Mouse (Mus musculus): ENCODE measurements around the gene Uqcr10. TPM values are rescaled to one million over a fixed set of nuclear protein-coding genes. Genes with fewer than 3 reads are reported as not detected.

The Uqcr10 gene
- total and polyA plus RNA-seq, 3 experiments, result 598 to 1,416 TPM; not detected in 1

DNA sequence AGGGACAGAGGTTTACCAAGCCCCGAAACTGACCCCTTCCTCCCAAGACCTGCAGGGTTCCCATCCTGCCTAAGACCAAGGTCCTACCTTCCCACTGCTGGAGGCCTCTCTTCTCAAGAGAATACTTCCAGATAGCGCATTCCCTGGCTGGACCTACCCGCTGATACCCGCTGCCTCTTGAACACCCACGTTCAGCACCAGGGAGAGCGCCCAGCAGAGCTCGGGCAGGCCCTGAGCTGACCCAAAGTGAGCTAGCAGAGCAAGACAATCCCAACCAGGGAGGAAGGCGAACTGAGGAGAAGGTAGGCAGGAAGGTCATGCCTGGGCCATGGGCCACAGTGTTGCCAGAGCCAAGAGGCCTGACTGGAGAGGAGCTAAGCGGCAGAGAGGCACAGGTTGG is 46.1 kb upstream of the Uqcr10 start:
- Histone ChIP-seq H3K9ac (ENCODE audit: control insufficient read depth, low read depth, low read length, poor library complexity, severe bottlenecking) (no peak overlapping the region), H3K27me3 (ENCODE audit: control insufficient read depth in 1 of 2, insufficient read depth in 2 of 2, low read length in 2 of 2) (no peaks in the 10 kb centered on the region), H3K4me3 (ENCODE audit: control insufficient read depth in 1 of 2, insufficient read depth in 1 of 2, low read depth in 2 of 2, low read length in 2 of 2) (no peak overlapping the region), H3K36me3 (ENCODE audit: control insufficient read depth in 1 of 2, insufficient read depth in 2 of 2, low read length in 2 of 2) (no peaks in the 10 kb centered on the region), H3K27ac (ENCODE audit: control insufficient read depth, low read depth, low read length) (no peak overlapping the region), H3K9me3 (replicated peaks; ENCODE audit: insufficient read depth, low read length) (no peaks in the 10 kb centered on the region), H3K79me2 (ENCODE audit: control insufficient read depth, insufficient read depth, low read length, poor library complexity) (no peaks in the 10 kb centered on the region), H3K4me1 (ENCODE audit: control insufficient read depth in 1 of 2, insufficient read depth in 2 of 2, low read length in 2 of 2) (no peaks in the 10 kb centered on the region)
- TF ChIP-seq TBP (IDR thresholded peaks at IDR 0.05; ENCODE audit: low read depth, low read length) (no peak), EP300 (IDR thresholded peaks at IDR 0.05; ENCODE audit: low read depth in 1 of 2, low read length in 2 of 2) (no peak), ETS1 (IDR thresholded peaks at IDR 0.05; ENCODE audit: low read depth, low read length) (no peak), MXI1 (IDR thresholded peaks at IDR 0.05; ENCODE audit: low read depth, low read length) (peak; percentile 65; the same call in 1 of the 2 replicates), SMC3 (IDR thresholded peaks at IDR 0.05; ENCODE audit: low read depth, low read length) (peak; percentile 35), SIN3A (IDR thresholded peaks at IDR 0.05; ENCODE audit: low read length) (peak; percentile 86)
- DNase-seq (ENCODE audit: low read depth, low spot score), result peak; percentile 84

DNA sequence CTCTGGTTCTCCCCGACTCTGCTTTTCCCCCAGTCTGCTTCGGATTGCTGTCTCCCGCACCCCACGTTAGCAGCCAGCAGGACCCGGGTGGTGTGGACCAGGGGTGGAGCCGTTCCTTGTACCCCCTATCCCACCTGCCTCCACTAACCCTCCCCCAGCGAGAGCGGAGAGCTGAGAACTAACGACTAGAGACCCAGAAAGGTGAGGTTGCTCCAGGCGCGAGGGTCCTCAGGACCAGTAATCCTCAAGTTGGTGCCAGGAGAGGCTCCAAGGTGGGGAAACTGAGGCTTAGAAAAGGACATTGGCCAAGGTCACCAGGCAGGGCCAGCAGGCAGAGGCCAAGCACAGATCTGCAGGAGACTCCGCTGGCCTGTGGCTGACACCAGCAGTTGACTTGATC is 43.1 kb upstream of the Uqcr10 start:
- TF ChIP-seq ELF1 (IDR thresholded peaks at IDR 0.05; ENCODE audit: low read depth, low read length), result no peak
- Histone ChIP-seq H3K27me3 (ENCODE audit: control insufficient read depth in 1 of 2, insufficient read depth in 2 of 2, low read length in 2 of 2) (no peaks in the 10 kb centered on the region), H3K4me1 (ENCODE audit: control insufficient read depth in 1 of 2, insufficient read depth in 2 of 2, low read length in 2 of 2) (no peaks in the 10 kb centered on the region), H3K79me2 (ENCODE audit: control insufficient read depth, insufficient read depth, low read length, poor library complexity) (no peaks in the 10 kb centered on the region), H3K9me3 (replicated peaks; ENCODE audit: insufficient read depth, low read length) (no peaks in the 10 kb centered on the region), H3K4me3 (ENCODE audit: control insufficient read depth in 1 of 2, insufficient read depth in 1 of 2, low read depth in 2 of 2, low read length in 2 of 2) (no peak overlapping the region), H3K36me3 (ENCODE audit: control insufficient read depth in 1 of 2, insufficient read depth in 2 of 2, low read length in 2 of 2) (no peaks in the 10 kb centered on the region), H3K27ac (ENCODE audit: control insufficient read depth, low read depth, low read length) (no peak overlapping the region), H3K9ac (ENCODE audit: control insufficient read depth, low read depth, low read length, poor library complexity, severe bottlenecking) (no peak overlapping the region)
- no peak for DNase-seq (ENCODE audit: low read depth, low spot score)

DNA sequence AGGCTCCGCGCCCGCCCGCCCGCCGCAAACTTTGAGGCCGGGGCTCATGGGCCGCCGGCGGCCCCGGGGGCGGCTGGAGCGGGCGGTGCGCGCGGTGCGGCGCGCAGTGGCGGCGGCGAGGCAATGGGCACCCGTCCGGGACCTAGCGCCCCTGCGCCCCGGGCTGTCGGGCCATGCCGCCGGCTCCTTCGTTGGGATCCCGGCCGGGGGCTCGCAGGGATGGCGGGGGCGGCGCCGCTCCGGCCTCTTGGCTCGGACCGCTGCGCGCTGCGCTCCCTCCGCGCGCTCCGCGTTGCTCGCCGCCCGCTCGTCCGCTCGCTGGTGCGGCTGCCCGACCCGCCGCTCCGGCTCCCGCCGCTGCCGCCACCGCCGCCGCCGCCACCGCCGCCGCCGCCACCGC is 42.6 kb upstream of the Uqcr10 start, which contains the start of gene Cabp7:
Gene Cabp7 (minus strand): TSS at position 46 of the 400 bp plus-strand sequence.
- H3K36me3 ChIP-seq (ENCODE audit: control insufficient read depth in 1 of 2, insufficient read depth in 2 of 2, low read length in 2 of 2), result no peaks in the 10 kb centered on the region
- TF ChIP-seq ZKSCAN1 (IDR thresholded peaks at IDR 0.05; ENCODE audit: low read depth, low read length), result no peak
- no peak for TF ChIP-seq SIN3A (IDR thresholded peaks at IDR 0.05; ENCODE audit: low read length)
- no peak for TF ChIP-seq MAZ (IDR thresholded peaks at IDR 0.05; ENCODE audit: low read depth, low read length)
- no peak for TF ChIP-seq CHD2 (IDR thresholded peaks at IDR 0.05; ENCODE audit: low read length)
- peaks cover 0 to 2% of the 10 kb centered on the region in 2 experiments; a peak in 1 of 4 replicates for H3K27me3 ChIP-seq (ENCODE audit: control insufficient read depth in 1 of 2, insufficient read depth in 2 of 2, low read length in 2 of 2)
- H3K9ac ChIP-seq (ENCODE audit: control insufficient read depth, low read depth, low read length, poor library complexity, severe bottlenecking), result no peak within 1 kb of the TSS
- H3K4me1 ChIP-seq (ENCODE audit: control insufficient read depth in 1 of 2, insufficient read depth in 2 of 2, low read length in 2 of 2), result no peaks in the 10 kb centered on the region
- no peak for DNase-seq (ENCODE audit: low read depth, low spot score)
- no peak within 1 kb of the TSS for H3K27ac ChIP-seq (ENCODE audit: control insufficient read depth, low read depth, low read length)
- no peaks in the 10 kb centered on the region for H3K79me2 ChIP-seq (ENCODE audit: control insufficient read depth, insufficient read depth, low read length, poor library complexity)
- H3K9me3 ChIP-seq (replicated peaks; ENCODE audit: insufficient read depth, low read length), result no peaks in the 10 kb centered on the region
- no peak within 1 kb of the TSS for H3K4me3 ChIP-seq (ENCODE audit: control insufficient read depth in 1 of 2, insufficient read depth in 1 of 2, low read depth in 2 of 2, low read length in 2 of 2)
